8 mouse cellular contexts compared by ENCODE assay signal in genomic region chr10:118867304-118867895, GRCm38 (mm10). TPM values are rescaled to one million over a fixed set of nuclear protein-coding genes. Genes with fewer than 3 reads are reported as not detected.
DNase-seq lines count a peak whose midpoint lies in the region; ATAC-seq lines count a peak whose summit lies in the region.

No protein-coding gene starts in this region.

- peak overlapping the region; percentile 92 for H3K4me2 ChIP-seq in forebrain, embryonic 12.5 days
- peak overlapping the region; percentile 94 for H3K4me2 ChIP-seq in midbrain, embryonic 13.5 days (replicated peaks)

- H3K9me3 ChIP-seq in heart, embryonic 10.5 days: no peaks in the 10 kb centered on the region
- H3K9me3 ChIP-seq in forebrain, embryonic 12.5 days: no peaks in the 10 kb centered on the region
- no peaks in the 10 kb centered on the region for H3K9me3 ChIP-seq in midbrain, embryonic 13.5 days

- 8% methylated on average over 16 of the region's 16 CpGs for WGBS in heart, embryonic 10.5 days
- WGBS in forebrain, embryonic 12.5 days: 9% methylated on average over 16 of the region's 16 CpGs
- WGBS in midbrain, embryonic 13.5 days: 12% methylated on average over 16 of the region's 16 CpGs

- H3K4me3 ChIP-seq in heart, embryonic 10.5 days: peak overlapping the region; percentile 81
- peak overlapping the region; percentile 95 for H3K4me3 ChIP-seq in forebrain, embryonic 12.5 days (replicated peaks)
- H3K4me3 ChIP-seq in midbrain, embryonic 13.5 days (replicated peaks): peak overlapping the region; percentile 95

- DNase-seq in heart, embryonic 10.5 days (ENCODE audit: low spot score): no peak
- no peak for DNase-seq in heart, adult 8-10 months (ENCODE audit: low spot score)
- DNase-seq in ES-CJ7 (ENCODE audit: low read depth, low spot score): peak; percentile 22
- DNase-seq in kidney, adult 8-10 months: peak; percentile 67 to 72
- no peak for DNase-seq in urinary bladder, postnatal 4 days (ENCODE audit: low spot score in 2 of 2)

- H3K27me3 ChIP-seq in heart, embryonic 10.5 days (ENCODE audit: insufficient read depth, poor library complexity, severe bottlenecking): no peaks in the 10 kb centered on the region
- H3K27me3 ChIP-seq in forebrain, embryonic 12.5 days: no peaks in the 10 kb centered on the region
- no peaks in the 10 kb centered on the region for H3K27me3 ChIP-seq in midbrain, embryonic 13.5 days

- peak overlapping the region; percentile 94 for H3K9ac ChIP-seq in forebrain, embryonic 12.5 days
- peak overlapping the region; percentile 98 for H3K9ac ChIP-seq in midbrain, embryonic 13.5 days (replicated peaks)

- H3K4me1 ChIP-seq in heart, embryonic 10.5 days: peaks cover 49% of the 10 kb centered on the region
- peaks cover 41% of the 10 kb centered on the region for H3K4me1 ChIP-seq in forebrain, embryonic 12.5 days
- peaks cover 46% of the 10 kb centered on the region for H3K4me1 ChIP-seq in midbrain, embryonic 13.5 days (replicated peaks)

- 0 out of 2 replicates have a peak, but pooled peaks have one; percentile 1 for ATAC-seq in forebrain, embryonic 12.5 days (ENCODE audit: low FRiP score)
- ATAC-seq in midbrain, embryonic 13.5 days: peak; percentile 2; the same call in 1 of the 2 replicates
- no peak for ATAC-seq in erythroid progenitor cell, adult 5-6 weeks (replicated peaks; ENCODE audit: low FRiP score, poor library complexity, severe bottlenecking)

- H3K36me3 ChIP-seq in heart, embryonic 10.5 days: peaks cover 30% of the 10 kb centered on the region
- peaks cover 30% of the 10 kb centered on the region for H3K36me3 ChIP-seq in forebrain, embryonic 12.5 days (replicated peaks)
- peaks cover 23% of the 10 kb centered on the region for H3K36me3 ChIP-seq in midbrain, embryonic 13.5 days

- peak overlapping the region; percentile 97 for H3K27ac ChIP-seq in heart, embryonic 10.5 days
- peak overlapping the region; percentile 96 for H3K27ac ChIP-seq in forebrain, embryonic 12.5 days
- H3K27ac ChIP-seq in midbrain, embryonic 13.5 days: peak overlapping the region; percentile 98

RNA-seq across cellular contexts. Expression of gene Dyrk2, which starts 2.6 kb away (rescaled TPM):
- polyA plus RNA-seq in heart, embryonic 10.5 days (2016; fragmentation: Nextera tagmentation; extraction: Ambion mirVana): 9.3 and 11.4 TPM in 2 replicates
- total RNA-seq in heart, adult 8-10 months (2022): 10 to 100 TPM; 22.2 to 36.2 (median 27.6) TPM
- polyA plus RNA-seq in forebrain, embryonic 12.5 days (2016; fragmentation: Nextera tagmentation; extraction: Ambion mirVana): 11.0 and 11.5 TPM in 2 replicates
- polyA plus RNA-seq in midbrain, embryonic 13.5 days (2015; fragmentation: Nextera tagmentation; extraction: Ambion mirVana): 11.0 and 12.0 TPM in 2 replicates
- total RNA-seq in erythroid progenitor cell, adult 5-6 weeks (2015; ENCODE audit: low replicate concordance): 5.4 and 6.3 TPM in 2 replicates
- 2.2 and 6.8 TPM in 2 replicates for total RNA-seq in erythroid progenitor cell, adult 5-6 weeks (2017; ENCODE audit: low replicate concordance)

Comparison
In these comparisons a context has a peak if more than half of its experiments do, and no peak if none do; other contexts are left out.
1. DNase-seq: peak in ES-CJ7 (single experiment) and kidney, adult 8-10 months (2 of 2); none in heart, embryonic 10.5 days (single experiment), heart, adult 8-10 months (single experiment) and urinary bladder, postnatal 4 days (0 of 2).
2. Peak in every context shown above with its lines, with median percentiles within 50 percentile points of each other: H3K27ac ChIP-seq and H3K4me3 ChIP-seq.